Mouse (Mus musculus) E14TG2a.4 (cell line): ENCODE results near the gene Ash1l.

Experiments used
- CTCF ChIP-seq: conservative IDR thresholded peaks from 2 replicates; pipeline ENCODE4 v1.5.1; 2014; ENCODE audit warnings: low read length
- NANOG ChIP-seq: IDR thresholded peaks from 2 replicates; pipeline ENCODE4 v1.6.1; 2014; ENCODE audit warnings: borderline replicate concordance, low read length, mixed read lengths
- POU5F1 ChIP-seq: IDR thresholded peaks from 2 replicates; pipeline ENCODE4 v1.6.1; 2014; ENCODE audit warnings: low read length, borderline replicate concordance

DNA sequence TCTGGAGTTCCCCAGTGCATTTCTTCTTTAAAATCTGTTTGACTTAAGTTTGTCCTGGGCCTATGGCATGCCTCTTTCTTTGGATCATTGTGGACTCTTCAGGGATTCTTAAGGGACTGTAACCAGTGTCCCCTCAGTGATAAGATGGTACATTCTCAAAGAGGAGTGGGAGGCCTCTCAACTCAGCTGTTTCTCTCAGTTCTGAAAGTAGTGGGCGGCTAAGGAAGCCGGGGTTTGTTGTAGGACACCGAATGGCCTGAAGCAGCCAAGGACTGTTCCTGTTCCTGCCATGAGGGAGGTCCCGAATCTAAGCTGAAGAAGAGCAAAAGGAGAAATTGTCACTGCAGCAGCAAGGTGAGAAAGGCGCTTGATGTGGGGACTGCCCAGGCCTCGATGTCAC is 45.2 kb upstream of the Ash1l start:
- TF ChIP-seq CTCF, result no peak
- TF ChIP-seq POU5F1, result no peak
- no peak for TF ChIP-seq NANOG
